Mouse (Mus musculus): Measurements from ENCODE around the gene Ffar3. TPM values are rescaled to one million over a fixed set of nuclear protein-coding genes. Genes with fewer than 3 reads are reported as not detected.
"Not testable (repeated sequence)": the region's sequence is repeated elsewhere in the genome, so short reads cannot be mapped to it uniquely, and the experiment has no call there.

The Ffar3 gene
- polyA plus RNA-seq, 1 experiment = not detected

DNA sequence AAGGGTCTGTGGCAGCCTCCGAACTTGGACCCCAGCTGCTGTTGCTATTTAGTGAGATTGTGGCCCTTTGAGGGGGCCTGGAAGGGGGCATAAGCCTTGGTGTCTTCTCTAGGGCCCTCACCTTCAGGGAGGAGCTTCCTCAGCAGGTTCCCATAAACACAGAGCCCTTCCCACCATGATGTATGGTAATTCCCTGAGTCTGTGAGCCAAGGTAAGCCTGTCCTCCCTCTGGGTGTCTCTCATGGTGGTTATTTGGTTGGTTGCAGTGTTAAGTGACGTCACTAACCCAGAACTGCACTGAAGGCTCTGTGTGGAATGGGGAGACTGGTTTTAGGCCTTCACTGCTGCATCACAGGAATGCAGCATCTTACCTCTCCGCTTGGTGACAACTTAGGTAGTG, 26.6 kb downstream of the Ffar3 start:
- no peak for TF ChIP-seq EP300 (IDR thresholded peaks at IDR 0.05; ENCODE audit: insufficient read depth, low read depth, low read length)
- TF ChIP-seq CTCF (IDR thresholded peaks at IDR 0.05; ENCODE audit: low read depth, low read length) = no peak
- no peak for TF ChIP-seq POLR2A (IDR thresholded peaks at IDR 0.05; ENCODE audit: insufficient read depth, low read length)
- Histone ChIP-seq H3K27me3 (ENCODE audit: control insufficient read depth, insufficient read depth, low read length, poor library complexity, severe bottlenecking) (no peaks in the 10 kb centered on the region), H3K9ac (ENCODE audit: low read depth, poor library complexity, severe bottlenecking) (no peak overlapping the region), H3K4me3 (ENCODE audit: low read depth, low read length) (no peak overlapping the region), H3K36me3 (ENCODE audit: control insufficient read depth, insufficient read depth, low read length, poor library complexity, severe bottlenecking) (no peaks in the 10 kb centered on the region), H3K4me1 (ENCODE audit: control insufficient read depth, insufficient read depth, low read length) (peaks cover 6% of the 10 kb centered on the region), H3K27ac (ENCODE audit: insufficient read depth, low read length) (peak overlapping the region; percentile 89), H3K9me3 (replicated peaks; ENCODE audit: control insufficient read depth, insufficient read depth, low read length, poor library complexity, severe bottlenecking) (peaks cover 3% of the 10 kb centered on the region)

DNA sequence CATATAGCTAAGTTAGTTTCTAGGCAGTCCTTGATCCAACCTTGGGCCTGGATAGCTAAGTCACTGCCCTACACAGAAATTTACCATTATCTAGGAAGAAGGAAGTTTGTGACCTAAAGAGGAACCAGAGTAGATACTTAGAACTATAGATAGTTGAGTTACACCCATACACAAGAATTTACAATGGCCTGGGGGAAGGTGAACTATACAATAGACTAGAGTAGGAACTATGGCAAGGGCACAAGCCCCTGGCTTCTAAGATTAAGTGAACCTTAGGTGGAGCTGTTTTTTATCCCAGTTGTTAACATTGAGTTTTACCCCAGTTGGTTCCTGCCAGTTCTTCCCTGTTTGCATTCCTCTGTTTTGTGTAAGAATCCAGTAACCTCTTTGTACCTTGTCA, 27.1 kb downstream of the Ffar3 start:
- H3K4me1 ChIP-seq (ENCODE audit: control insufficient read depth, insufficient read depth, low read length); H3K9me3 ChIP-seq (replicated peaks; ENCODE audit: control insufficient read depth, insufficient read depth, low read length, poor library complexity, severe bottlenecking); H3K36me3 ChIP-seq (ENCODE audit: control insufficient read depth, insufficient read depth, low read length, poor library complexity, severe bottlenecking); H3K9ac ChIP-seq (ENCODE audit: low read depth, poor library complexity, severe bottlenecking); H3K4me3 ChIP-seq (ENCODE audit: low read depth, low read length); H3K27me3 ChIP-seq (ENCODE audit: control insufficient read depth, insufficient read depth, low read length, poor library complexity, severe bottlenecking): not testable (repeated sequence)
- H3K27ac ChIP-seq (ENCODE audit: insufficient read depth, low read length) = peak overlapping the region; percentile 89

DNA sequence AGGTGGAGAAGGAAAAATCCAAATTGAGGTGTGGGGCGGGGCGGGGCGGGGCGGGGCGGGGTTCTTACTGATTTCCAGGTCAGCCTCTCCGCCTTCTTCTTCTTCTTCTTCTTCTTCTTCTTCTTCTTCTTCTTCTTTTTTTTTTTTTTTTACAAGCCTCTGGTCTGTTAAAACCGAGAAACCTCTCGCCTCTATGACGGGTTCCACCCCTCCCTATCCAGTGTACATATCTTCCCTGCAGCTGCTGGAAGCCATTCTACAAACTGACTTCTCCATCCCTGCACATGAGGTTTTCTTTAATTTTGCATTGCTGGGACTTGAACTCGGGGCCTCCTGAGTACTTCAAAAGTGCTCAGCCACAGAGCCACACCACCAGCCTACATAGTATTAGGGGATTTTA, 29.3 kb downstream of the Ffar3 start:
- Histone ChIP-seq H3K27ac (ENCODE audit: insufficient read depth, low read length) (no peak overlapping the region), H3K27me3 (ENCODE audit: control insufficient read depth, insufficient read depth, low read length, poor library complexity, severe bottlenecking) (no peaks in the 10 kb centered on the region), H3K9ac (ENCODE audit: low read depth, poor library complexity, severe bottlenecking) (no peak overlapping the region), H3K9me3 (replicated peaks; ENCODE audit: control insufficient read depth, insufficient read depth, low read length, poor library complexity, severe bottlenecking) (peaks cover 3% of the 10 kb centered on the region), H3K36me3 (ENCODE audit: control insufficient read depth, insufficient read depth, low read length, poor library complexity, severe bottlenecking) (no peaks in the 10 kb centered on the region), H3K4me1 (ENCODE audit: control insufficient read depth, insufficient read depth, low read length) (peaks cover 6% of the 10 kb centered on the region), H3K4me3 (ENCODE audit: low read depth, low read length) (no peak overlapping the region)
- TF ChIP-seq CTCF (IDR thresholded peaks at IDR 0.05; ENCODE audit: low read depth, low read length) = no peak
- no peak for TF ChIP-seq POLR2A (IDR thresholded peaks at IDR 0.05; ENCODE audit: insufficient read depth, low read length)
- no peak for TF ChIP-seq EP300 (IDR thresholded peaks at IDR 0.05; ENCODE audit: insufficient read depth, low read depth, low read length)

DNA sequence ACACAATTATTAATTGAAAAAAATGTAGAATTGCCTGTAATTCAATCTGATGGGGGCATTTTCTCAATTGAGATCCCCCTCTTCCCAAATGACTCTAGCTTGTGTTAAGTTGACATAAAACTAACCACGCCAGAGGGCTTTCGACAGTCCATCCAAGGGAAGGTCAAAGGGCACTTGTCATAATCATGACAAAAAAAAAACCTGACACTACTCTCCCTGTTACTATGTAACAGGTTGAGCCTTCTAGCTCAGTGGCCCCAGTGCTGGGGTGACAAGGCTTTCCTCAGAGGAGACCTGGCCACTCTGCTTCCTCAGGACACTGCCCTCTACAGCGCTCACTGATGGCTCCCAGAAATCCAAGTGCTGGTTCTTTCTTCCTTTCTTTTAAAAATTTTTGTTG, 31.7 kb downstream of the Ffar3 start:
- no peak for TF ChIP-seq EP300 (IDR thresholded peaks at IDR 0.05; ENCODE audit: insufficient read depth, low read depth, low read length)
- no peak for TF ChIP-seq POLR2A (IDR thresholded peaks at IDR 0.05; ENCODE audit: insufficient read depth, low read length)
- no peak for TF ChIP-seq CTCF (IDR thresholded peaks at IDR 0.05; ENCODE audit: low read depth, low read length)
- Histone ChIP-seq H3K36me3 (ENCODE audit: control insufficient read depth, insufficient read depth, low read length, poor library complexity, severe bottlenecking) (no peaks in the 10 kb centered on the region), H3K9ac (ENCODE audit: low read depth, poor library complexity, severe bottlenecking) (no peak overlapping the region), H3K4me1 (ENCODE audit: control insufficient read depth, insufficient read depth, low read length) (peaks cover 3% of the 10 kb centered on the region), H3K9me3 (replicated peaks; ENCODE audit: control insufficient read depth, insufficient read depth, low read length, poor library complexity, severe bottlenecking) (no peaks in the 10 kb centered on the region; the same call in 1 of the 2 replicates), H3K27ac (ENCODE audit: insufficient read depth, low read length) (no peak overlapping the region), H3K27me3 (ENCODE audit: control insufficient read depth, insufficient read depth, low read length, poor library complexity, severe bottlenecking) (no peaks in the 10 kb centered on the region), H3K4me3 (ENCODE audit: low read depth, low read length) (no peak overlapping the region)

DNA sequence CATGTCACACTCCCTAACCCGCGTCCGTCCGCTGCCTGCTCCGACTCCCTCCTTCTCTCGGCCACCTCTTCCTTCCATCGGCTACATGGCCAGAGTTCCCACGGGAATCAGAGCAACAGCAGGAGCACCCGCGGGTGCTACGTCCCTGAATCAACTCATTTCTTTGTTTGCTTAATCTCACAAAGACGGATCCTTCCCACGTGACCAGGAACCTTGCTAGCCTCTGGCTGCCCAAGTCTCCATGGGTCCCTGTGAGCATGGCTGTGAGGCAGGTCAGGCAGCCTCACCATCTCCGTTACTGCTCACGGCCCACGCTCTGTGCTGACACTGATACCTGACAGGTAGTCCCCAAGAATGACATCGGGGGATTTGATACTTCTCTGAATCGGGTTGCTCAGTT, 32.3 kb downstream of the Ffar3 start, which contains the start of gene Ffar2:
Ffar2 (minus strand) TSS at position 101 of the 400 bp plus-strand sequence.
- Histone ChIP-seq H3K9ac (ENCODE audit: low read depth, poor library complexity, severe bottlenecking) (no peak within 1 kb of the TSS), H3K27me3 (ENCODE audit: control insufficient read depth, insufficient read depth, low read length, poor library complexity, severe bottlenecking) (no peaks in the 10 kb centered on the region), H3K4me3 (ENCODE audit: low read depth, low read length) (no peak within 1 kb of the TSS), H3K4me1 (ENCODE audit: control insufficient read depth, insufficient read depth, low read length) (peaks cover 2% of the 10 kb centered on the region), H3K36me3 (ENCODE audit: control insufficient read depth, insufficient read depth, low read length, poor library complexity, severe bottlenecking) (no peaks in the 10 kb centered on the region), H3K27ac (ENCODE audit: insufficient read depth, low read length) (no peak within 1 kb of the TSS), H3K9me3 (replicated peaks; ENCODE audit: control insufficient read depth, insufficient read depth, low read length, poor library complexity, severe bottlenecking) (no peaks in the 10 kb centered on the region; the same call in 1 of the 2 replicates)
- TF ChIP-seq POLR2A (IDR thresholded peaks at IDR 0.05; ENCODE audit: insufficient read depth, low read length) = no peak
- TF ChIP-seq CTCF (IDR thresholded peaks at IDR 0.05; ENCODE audit: low read depth, low read length) = no peak

DNA sequence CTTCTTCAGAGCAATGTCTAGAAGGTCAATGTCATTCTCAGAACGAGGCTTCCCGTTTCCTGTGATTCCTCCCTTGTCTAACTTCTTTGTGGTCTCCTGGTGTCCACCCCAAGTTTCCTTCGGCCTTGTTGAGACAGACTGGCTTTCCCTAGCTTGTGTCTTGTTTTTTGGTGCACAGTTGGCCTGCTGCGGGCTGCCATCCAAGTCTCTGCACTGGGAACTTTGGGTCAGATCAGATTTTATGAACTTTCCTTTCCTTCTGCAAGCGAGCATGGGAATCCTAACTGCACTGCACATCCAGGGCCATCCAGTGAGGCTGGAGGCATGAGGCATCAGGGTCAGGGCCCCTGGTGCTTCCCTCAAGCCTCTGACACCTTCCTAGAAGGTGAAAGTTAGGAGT, 34.4 kb downstream of the Ffar3 start:
- no peak for TF ChIP-seq CTCF (IDR thresholded peaks at IDR 0.05; ENCODE audit: low read depth, low read length)
- no peak for TF ChIP-seq EP300 (IDR thresholded peaks at IDR 0.05; ENCODE audit: insufficient read depth, low read depth, low read length)
- TF ChIP-seq POLR2A (IDR thresholded peaks at IDR 0.05; ENCODE audit: insufficient read depth, low read length) = no peak
- Histone ChIP-seq H3K27ac (ENCODE audit: insufficient read depth, low read length) (no peak overlapping the region), H3K27me3 (ENCODE audit: control insufficient read depth, insufficient read depth, low read length, poor library complexity, severe bottlenecking) (no peaks in the 10 kb centered on the region), H3K9me3 (replicated peaks; ENCODE audit: control insufficient read depth, insufficient read depth, low read length, poor library complexity, severe bottlenecking) (no peaks in the 10 kb centered on the region), H3K4me3 (ENCODE audit: low read depth, low read length) (no peak overlapping the region), H3K36me3 (ENCODE audit: control insufficient read depth, insufficient read depth, low read length, poor library complexity, severe bottlenecking) (no peaks in the 10 kb centered on the region), H3K9ac (ENCODE audit: low read depth, poor library complexity, severe bottlenecking) (no peak overlapping the region), H3K4me1 (ENCODE audit: control insufficient read depth, insufficient read depth, low read length) (peaks cover 2% of the 10 kb centered on the region)

Measured in ES-Bruce4 (cell line).